Mouse (Mus musculus) small intestine, adult 2 months (tissue): ENCODE data around the gene Ntsr1. TPM values are rescaled to one million over a fixed set of nuclear protein-coding genes. Genes with fewer than 3 reads are reported as not detected.

Experiments
- H3K27ac ChIP-seq: fragments of 200-500 bp; 2 replicates; pipeline ENCODE4 v1.5.1; 2012; ENCODE audit warnings: low read depth, low read length, control low read depth, inconsistent platforms; ENCODE audit not compliant: insufficient read depth
- H3K27me3 ChIP-seq: fragments of 200-500 bp; 2 replicates; pipeline ENCODE4 v1.6.1; 2012; ENCODE audit warnings: mild to moderate bottlenecking, moderate library complexity, low read length, inconsistent platforms; ENCODE audit not compliant: control insufficient read depth, insufficient read depth
- H3K36me3 ChIP-seq: fragments of 200-500 bp; 2 replicates; pipeline ENCODE4 v1.6.1; 2012; ENCODE audit warnings: mild to moderate bottlenecking, low read length, control low read depth, inconsistent platforms; ENCODE audit not compliant: control insufficient read depth, insufficient read depth
- H3K4me1 ChIP-seq: fragments of 200-500 bp; 2 replicates; pipeline ENCODE4 v1.6.1; 2012; ENCODE audit warnings: low read length, inconsistent platforms, mixed read lengths; ENCODE audit not compliant: control insufficient read depth, insufficient read depth, insufficient read length
- H3K4me3 ChIP-seq: fragments of 200-500 bp; 2 replicates; pipeline ENCODE4 v1.5.1; 2012; ENCODE audit warnings: low read depth, mild to moderate bottlenecking, control low read depth, inconsistent platforms, low read length, moderate library complexity
- CTCF ChIP-seq: fragments of 200-500 bp; IDR thresholded peaks from 2 replicates; pipeline ENCODE4 v1.5.1; 2012; ENCODE audit warnings: low read depth, mild to moderate bottlenecking, control low read depth, inconsistent platforms, low read length, moderate library complexity, mixed read lengths; ENCODE audit not compliant: insufficient replicate concordance, insufficient read length; ENCODE audit errors: extremely low read depth
- POLR2A ChIP-seq: fragments of 200-500 bp; IDR thresholded peaks from 2 replicates; pipeline ENCODE4 v1.6.1; 2012; ENCODE audit warnings: low read depth, mild to moderate bottlenecking, control low read depth, inconsistent platforms, low read length, moderate library complexity
- WGBS: fragments of 180-500 bp; shearing (Covaris S2); methylation state at CpG from one replicate; pipeline ENCODE4 v1.1.7; 2018; 5-methylcytosine and 5-hydroxymethylcytosine counted together
- polyA plus RNA-seq: library from polyadenylated mRNA; depleted of rRNA; stranded (reverse); fragments of >200 nt; gene quantifications from 2 replicates; pipeline ENCODE4 v1.2.3, GENCODE M21; 2012

Ntsr1 gene
- polyA plus RNA-seq, 1 experiment, result 0.70 TPM

- no peaks in the 10 kb centered on the region for H3K27me3 ChIP-seq
- H3K36me3 ChIP-seq, result no peaks in the 10 kb centered on the region
- H3K4me1 ChIP-seq, result no peaks in the 10 kb centered on the region
- TF ChIP-seq CTCF (no peak), POLR2A (no peak)
- no peak overlapping the region for H3K27ac ChIP-seq
- WGBS, result 75% methylated on average over 4 of the region's 4 CpGs
- no peak overlapping the region for H3K4me3 ChIP-seq
Observed at GRCm38 (mm10) chr2:180522825-180523224, 23.0 kb downstream of the Ntsr1 start.

- no peak overlapping the region for H3K4me3 ChIP-seq
- H3K27ac ChIP-seq, result no peak overlapping the region
- no peaks in the 10 kb centered on the region for H3K36me3 ChIP-seq
- no peak for TF ChIP-seq POLR2A
- TF ChIP-seq CTCF, result no peak
- no peaks in the 10 kb centered on the region for H3K27me3 ChIP-seq
- 61% methylated on average over 7 of the region's 7 CpGs for WGBS
- H3K4me1 ChIP-seq, result no peaks in the 10 kb centered on the region
Observed at GRCm38 (mm10) chr2:180527447-180527846, 27.7 kb downstream of the Ntsr1 start.

GRCm38 (mm10) chr2:180527883-180528282, 28.1 kb downstream of the Ntsr1 start:
- WGBS, result 30% methylated on average over 8 of the region's 8 CpGs
- Histone ChIP-seq H3K4me1 (no peaks in the 10 kb centered on the region), H3K4me3 (no peak overlapping the region), H3K27me3 (no peaks in the 10 kb centered on the region), H3K36me3 (no peaks in the 10 kb centered on the region), H3K27ac (no peak overlapping the region)
- TF ChIP-seq CTCF (no peak), POLR2A (no peak)

- TF ChIP-seq POLR2A, result no peak
- no peak for TF ChIP-seq CTCF
- H3K27ac ChIP-seq, result no peak overlapping the region
- H3K4me1 ChIP-seq, result no peaks in the 10 kb centered on the region
- H3K4me3 ChIP-seq, result no peak overlapping the region
- H3K36me3 ChIP-seq, result no peaks in the 10 kb centered on the region
- WGBS, result 16% methylated on average over 7 of the region's 7 CpGs
- no peaks in the 10 kb centered on the region for H3K27me3 ChIP-seq
Observed at GRCm38 (mm10) chr2:180530130-180530529, 30.4 kb downstream of the Ntsr1 start.

- 49% methylated on average over 3 of the region's 3 CpGs for WGBS
- Histone ChIP-seq H3K27me3 (no peaks in the 10 kb centered on the region), H3K36me3 (no peaks in the 10 kb centered on the region), H3K27ac (no peak overlapping the region), H3K4me3 (no peak overlapping the region), H3K4me1 (no peaks in the 10 kb centered on the region)
- no peak for TF ChIP-seq POLR2A
- TF ChIP-seq CTCF, result no peak
Observed at GRCm38 (mm10) chr2:180530584-180530983, 30.8 kb downstream of the Ntsr1 start.

- H3K27me3 ChIP-seq, result no peaks in the 10 kb centered on the region
- H3K36me3 ChIP-seq, result no peaks in the 10 kb centered on the region
- H3K4me1 ChIP-seq, result no peaks in the 10 kb centered on the region
- 59% methylated on average over 7 of the region's 7 CpGs for WGBS
- no peak overlapping the region for H3K4me3 ChIP-seq
- no peak overlapping the region for H3K27ac ChIP-seq
- TF ChIP-seq CTCF (no peak), POLR2A (no peak)
Observed at GRCm38 (mm10) chr2:180531671-180532385, 32.1 kb downstream of the Ntsr1 start.

- H3K36me3 ChIP-seq, result no peaks in the 10 kb centered on the region
- no peaks in the 10 kb centered on the region for H3K27me3 ChIP-seq
- TF ChIP-seq CTCF (no peak), POLR2A (no peak)
- 43% methylated on average over 6 of the region's 6 CpGs for WGBS
- H3K4me3 ChIP-seq, result no peak overlapping the region
- H3K27ac ChIP-seq, result no peak overlapping the region
- H3K4me1 ChIP-seq, result no peaks in the 10 kb centered on the region
Observed at GRCm38 (mm10) chr2:180532386-180532995, 32.7 kb downstream of the Ntsr1 start.

- no peak overlapping the region for H3K27ac ChIP-seq
- no peak overlapping the region for H3K4me3 ChIP-seq
- H3K36me3 ChIP-seq, result no peaks in the 10 kb centered on the region
- WGBS, result 70% methylated on average over 4 of the region's 4 CpGs
- no peaks in the 10 kb centered on the region for H3K27me3 ChIP-seq
- TF ChIP-seq CTCF (no peak), POLR2A (no peak)
- H3K4me1 ChIP-seq, result no peaks in the 10 kb centered on the region
Observed at GRCm38 (mm10) chr2:180533237-180533636, 33.5 kb downstream of the Ntsr1 start.
